Comparison of ENCODE assay signal across 8 mouse cellular contexts in the genomic region with DNA sequence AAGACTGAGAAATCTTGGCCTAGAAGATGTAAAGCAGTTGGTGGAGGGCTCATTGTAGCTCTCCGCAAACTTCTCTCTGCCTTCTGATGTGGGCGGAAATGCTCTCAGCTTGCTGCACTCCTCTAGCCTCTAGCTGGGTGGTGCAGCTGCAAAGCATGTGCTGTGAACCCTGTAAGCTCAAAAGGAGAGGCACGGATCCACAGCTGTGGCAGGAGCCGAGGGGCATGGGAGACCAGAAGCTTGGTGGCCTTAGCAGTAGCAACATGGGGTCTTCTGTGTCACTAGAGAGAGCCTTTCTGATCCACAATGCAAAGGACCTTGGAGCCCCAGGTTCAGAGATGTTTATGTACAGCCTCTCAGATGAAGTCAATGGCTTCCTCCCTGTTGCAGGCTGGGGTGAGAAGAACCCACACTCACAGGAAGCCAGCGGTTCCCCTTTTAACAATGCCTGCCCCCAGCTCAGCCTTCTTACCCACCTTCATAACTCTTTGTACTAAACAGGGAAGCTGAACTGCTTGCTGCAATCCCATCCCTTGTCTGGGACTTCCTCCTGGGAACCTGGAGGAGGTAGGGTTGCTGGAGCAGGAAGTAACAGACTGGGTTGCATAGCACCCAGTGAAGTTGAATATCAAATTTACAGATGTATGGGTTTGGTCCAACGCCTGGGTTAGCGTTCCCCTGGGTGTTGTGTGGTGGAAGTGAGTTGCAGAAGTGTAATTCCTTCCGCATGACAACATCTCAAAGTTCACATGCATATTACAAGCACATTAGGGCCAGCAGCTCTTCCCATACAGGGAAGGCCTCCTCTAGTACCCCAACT. TPM values are rescaled to one million over a fixed set of nuclear protein-coding genes. Genes with fewer than 3 reads are reported as not detected.
A peak's percentile ranks its signal among the peaks of the same experiment; 100 is the strongest.
DNase-seq lines count a peak whose midpoint lies in the region; ATAC-seq and TF ChIP-seq lines count a peak whose summit lies in the region.

No protein-coding gene starts in this region.

- H3K27ac ChIP-seq in intestine, embryonic 15.5 days = no peak overlapping the region

- no peaks in the 10 kb centered on the region for H3K9me3 ChIP-seq in intestine, embryonic 15.5 days

- H3K4me2 ChIP-seq in intestine, embryonic 15.5 days (replicated peaks) = no peak overlapping the region

- intact Hi-C loops in heart, postnatal 36 days (cut with DNase I) = no loop called here

- WGBS in lung, adult 2 months = 62% methylated on average over 8 of the region's 8 CpGs
- 75% methylated on average over 8 of the region's 8 CpGs for WGBS in intestine, embryonic 15.5 days

- no peak overlapping the region for H3K9ac ChIP-seq in intestine, embryonic 15.5 days

- no peak for TF ChIP-seq CTCF in lung, adult 2 months (IDR thresholded peaks at IDR 0.05; ENCODE audit: insufficient read depth, low read length)

- TF ChIP-seq POLR2A in lung, adult 2 months (IDR thresholded peaks at IDR 0.05; ENCODE audit: borderline replicate concordance, extremely low read depth, low read depth, low read length) = no peak

- H3K27me3 ChIP-seq in intestine, embryonic 15.5 days (replicated peaks) = no peaks in the 10 kb centered on the region

- no peak overlapping the region for H3K4me3 ChIP-seq in lung, adult 2 months (replicated peaks; ENCODE audit: extremely low read depth, low read depth, low read length)
- H3K4me3 ChIP-seq in intestine, embryonic 15.5 days (replicated peaks) = no peak overlapping the region

- no peak for ATAC-seq in intestine, embryonic 15.5 days

- H3K36me3 ChIP-seq in intestine, embryonic 15.5 days = no peaks in the 10 kb centered on the region

- H3K4me1 ChIP-seq in lung, adult 2 months (ENCODE audit: control insufficient read depth, insufficient read depth, low read length) = no peaks in the 10 kb centered on the region; the same call in 1 of the 2 replicates
- H3K4me1 ChIP-seq in intestine, embryonic 15.5 days (replicated peaks) = no peaks in the 10 kb centered on the region

- DNase-seq in adrenal gland, adult 2 months = peak; percentile 4
- no peak for DNase-seq in adrenal gland, postnatal 25 days
- DNase-seq in NIH3T3 (ENCODE audit: low read depth) = peak; percentile 28
- DNase-seq in heart, postnatal 36 days = peak; percentile 17 to 32
- DNase-seq in lung, adult 2 months = peak; percentile 14
- DNase-seq in spleen, postnatal 4 days (ENCODE audit: low spot score in 2 of 2) = peak; percentile 62 to 80
- no peak for DNase-seq in cerebellum, postnatal 25 days

RNA-seq across cellular contexts. Expression of gene Ptprc, which starts 16.4 kb away (rescaled TPM):
- total RNA-seq in adrenal gland, adult 2 months (2021) = 1 to 10 TPM; 6.2 to 8.9 TPM
- 4.6 and 6.2 TPM in 2 replicates for polyA plus RNA-seq in adrenal gland, adult 2 months (2012; rRNA removed)
- total RNA-seq in adrenal gland, postnatal 25 days (2021) = 5.3 and 5.7 TPM in 2 replicates
- 1 to 10 TPM; 4.6 to 7.5 TPM for total RNA-seq in heart, postnatal 36 days (2021)
- polyA plus RNA-seq in lung, adult 2 months (2012; rRNA removed) = 37.0 and 38.1 TPM in 2 replicates
- polyA plus RNA-seq in intestine, embryonic 15.5 days (2015; fragmentation: Nextera tagmentation; extraction: Ambion mirVana) = 5.5 and 6.3 TPM in 2 replicates

Comparison
In these comparisons a context has a peak if more than half of its experiments do, and no peak if none do; other contexts are left out.
1. DNase-seq: peak in adrenal gland, adult 2 months (single experiment), NIH3T3 (single experiment), heart, postnatal 36 days (2 of 2), lung, adult 2 months (single experiment) and spleen, postnatal 4 days (2 of 2); none in adrenal gland, postnatal 25 days (single experiment) and cerebellum, postnatal 25 days (0 of 2).